Mouse (Mus musculus): Measurements from ENCODE around the gene Atp2c2.
A peak's percentile ranks its signal among the peaks of the same experiment; 100 is the strongest.

The Atp2c2 gene

GRCm38 (mm10) chr8:119742409-119742808 lies 42.6 kb downstream of the Atp2c2 start:
- no peak for DNase-seq (ENCODE audit: low read depth, low spot score)

- DNase-seq (ENCODE audit: low read depth, low spot score): peak; percentile 46
Observed at GRCm38 (mm10) chr8:119743291-119744026, 43.6 kb downstream of the Atp2c2 start.

GRCm38 (mm10) chr8:119744604-119745003 lies 44.8 kb downstream of the Atp2c2 start:
- no peak for DNase-seq (ENCODE audit: low read depth, low spot score)

GRCm38 (mm10) chr8:119755238-119756146 lies 55.7 kb downstream of the Atp2c2 start:
- DNase-seq (ENCODE audit: low read depth, low spot score): peak; percentile 36

- no peak for DNase-seq (ENCODE audit: low read depth, low spot score)
Observed at GRCm38 (mm10) chr8:119756147-119756461, 56.3 kb downstream of the Atp2c2 start.

GRCm38 (mm10) chr8:119756538-119756937 lies 56.7 kb downstream of the Atp2c2 start:
- no peak for DNase-seq (ENCODE audit: low read depth, low spot score)

- DNase-seq (ENCODE audit: low read depth, low spot score): no peak
Observed at GRCm38 (mm10) chr8:119761692-119762091, 61.9 kb downstream of the Atp2c2 start.

GRCm38 (mm10) chr8:119762226-119763220 lies 62.7 kb downstream of the Atp2c2 start:
- DNase-seq (ENCODE audit: low read depth, low spot score): no peak

DNA sequence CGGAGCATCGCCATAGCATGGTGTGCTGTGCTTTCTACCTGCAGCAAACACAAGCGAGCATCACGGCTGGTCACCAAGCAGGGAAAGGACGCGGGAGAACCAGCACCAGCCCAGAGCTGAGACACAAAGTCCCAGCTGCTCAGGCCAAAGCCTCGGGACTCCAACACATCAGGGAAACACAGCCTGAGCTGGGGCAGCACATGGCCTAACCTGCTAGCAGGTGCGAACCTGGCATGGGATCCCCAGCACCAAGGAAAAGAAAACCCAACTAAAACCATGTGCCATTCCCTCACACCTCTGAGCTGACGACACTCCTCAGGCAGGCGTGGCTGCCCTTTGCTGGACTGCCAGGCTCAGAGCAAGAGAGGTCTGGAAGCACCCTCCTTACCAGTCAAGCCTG lies 65.5 kb downstream of the Atp2c2 start:
- no peak for DNase-seq (ENCODE audit: low read depth, low spot score)

DNA sequence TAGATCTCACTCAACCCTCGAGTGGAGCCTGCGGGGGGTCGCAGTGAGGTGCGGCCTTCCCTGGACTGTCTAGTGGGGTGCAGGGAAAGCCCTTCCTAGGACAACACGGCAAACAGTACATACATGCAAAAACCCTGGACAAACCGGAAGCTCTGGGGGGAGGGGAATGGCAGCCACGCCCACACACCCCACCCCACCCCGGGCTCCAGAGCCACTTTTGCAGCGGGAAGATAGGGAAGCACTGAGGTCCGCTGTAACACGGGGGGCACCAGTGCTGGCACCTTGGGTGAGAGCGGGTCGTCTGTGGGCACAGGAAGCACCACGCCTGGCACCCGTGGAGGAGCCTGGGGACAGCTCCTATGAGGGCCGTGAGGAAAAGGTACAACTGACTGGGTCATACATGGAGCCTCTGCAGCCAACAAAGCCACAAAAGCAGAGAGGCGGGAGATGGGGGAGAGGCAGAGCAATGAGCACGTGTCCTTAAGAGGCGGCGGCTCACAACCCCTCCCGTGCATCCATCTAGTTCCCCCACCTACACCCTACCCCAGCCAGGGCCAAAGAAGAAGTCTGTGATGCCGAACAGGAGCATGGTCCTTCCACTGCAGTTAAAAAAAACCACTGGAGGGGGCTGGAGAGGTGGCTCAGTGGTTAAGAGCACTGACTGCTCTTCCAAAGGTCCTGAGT lies 66.1 kb downstream of the Atp2c2 start:
- no peak for DNase-seq (ENCODE audit: low read depth, low spot score)

DNA sequence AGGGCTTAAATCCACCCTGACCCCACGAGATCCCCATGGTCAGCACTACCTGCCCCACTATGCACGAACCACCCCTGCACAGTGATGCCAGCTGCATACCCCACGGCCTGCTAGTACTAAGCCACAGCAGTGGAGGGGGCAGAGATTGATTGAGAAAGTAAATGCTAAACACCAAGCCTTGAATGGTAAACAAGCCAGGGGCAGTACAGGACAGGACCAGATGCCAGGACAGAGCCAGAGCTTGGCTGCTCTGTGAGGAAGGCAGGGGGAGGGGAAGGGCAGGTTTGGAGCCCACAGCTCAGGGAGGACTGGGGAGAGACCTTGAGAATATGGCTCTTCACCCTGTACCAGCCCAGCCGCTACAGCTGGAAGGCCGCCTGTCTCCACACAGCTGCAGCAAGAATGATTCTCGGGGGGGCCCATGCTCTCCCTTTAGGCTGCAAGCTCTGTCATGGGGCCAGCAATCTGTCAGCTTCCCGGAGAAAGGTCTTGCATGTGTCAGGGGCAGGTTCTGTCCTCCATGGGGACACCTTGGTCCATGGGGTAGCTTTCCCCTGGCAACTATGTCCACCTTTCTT lies 76.9 kb downstream of the Atp2c2 start:
- no peak for DNase-seq (ENCODE audit: low read depth, low spot score)

DNA sequence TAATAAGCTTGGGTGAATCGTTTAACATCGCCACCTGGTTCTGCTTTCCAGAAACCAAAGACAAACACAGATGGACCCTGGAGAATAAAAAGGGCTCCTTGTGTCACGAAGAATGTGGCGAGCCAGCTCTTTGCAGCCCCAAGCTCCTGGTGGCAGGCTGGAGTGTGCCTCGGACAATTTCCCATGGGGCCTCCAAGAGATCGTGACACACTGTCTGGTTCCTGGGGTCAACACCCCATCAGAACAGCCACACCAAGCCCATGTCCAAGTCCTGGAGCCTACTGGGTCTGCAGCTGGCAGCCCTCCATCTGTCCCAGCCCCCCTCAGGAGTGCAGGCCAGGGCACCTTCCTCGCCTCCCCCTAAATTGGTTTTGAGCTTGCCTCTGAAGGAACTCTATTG lies 78.0 kb downstream of the Atp2c2 start:
- no peak for DNase-seq (ENCODE audit: low read depth, low spot score)

DNA sequence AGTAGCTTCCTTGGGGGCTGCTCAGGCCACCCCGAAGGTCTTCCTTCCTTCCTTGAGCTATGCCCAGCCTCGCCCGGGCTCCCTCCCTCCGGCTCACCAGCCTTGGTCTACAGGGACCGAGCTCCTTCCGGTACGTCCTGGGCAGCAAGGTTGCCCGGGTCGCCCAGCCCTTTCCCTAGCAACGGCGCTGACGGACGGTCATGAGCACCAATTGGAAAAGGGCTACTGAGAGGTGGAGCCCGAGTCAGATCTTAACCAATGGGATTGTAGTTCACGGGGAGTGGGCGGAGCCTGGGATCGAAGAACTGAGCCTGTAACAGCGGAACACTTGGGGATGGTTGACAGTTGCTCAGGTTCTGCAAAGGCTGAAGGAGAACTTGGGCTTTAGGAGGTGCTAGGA lies 78.5 kb downstream of the Atp2c2 start, which contains the start of gene Tldc1:
Gene Tldc1, minus strand, starts transcription at position 154 of the 400 bp plus-strand sequence.
- DNase-seq (ENCODE audit: low read depth, low spot score): peak; percentile 97

DNA sequence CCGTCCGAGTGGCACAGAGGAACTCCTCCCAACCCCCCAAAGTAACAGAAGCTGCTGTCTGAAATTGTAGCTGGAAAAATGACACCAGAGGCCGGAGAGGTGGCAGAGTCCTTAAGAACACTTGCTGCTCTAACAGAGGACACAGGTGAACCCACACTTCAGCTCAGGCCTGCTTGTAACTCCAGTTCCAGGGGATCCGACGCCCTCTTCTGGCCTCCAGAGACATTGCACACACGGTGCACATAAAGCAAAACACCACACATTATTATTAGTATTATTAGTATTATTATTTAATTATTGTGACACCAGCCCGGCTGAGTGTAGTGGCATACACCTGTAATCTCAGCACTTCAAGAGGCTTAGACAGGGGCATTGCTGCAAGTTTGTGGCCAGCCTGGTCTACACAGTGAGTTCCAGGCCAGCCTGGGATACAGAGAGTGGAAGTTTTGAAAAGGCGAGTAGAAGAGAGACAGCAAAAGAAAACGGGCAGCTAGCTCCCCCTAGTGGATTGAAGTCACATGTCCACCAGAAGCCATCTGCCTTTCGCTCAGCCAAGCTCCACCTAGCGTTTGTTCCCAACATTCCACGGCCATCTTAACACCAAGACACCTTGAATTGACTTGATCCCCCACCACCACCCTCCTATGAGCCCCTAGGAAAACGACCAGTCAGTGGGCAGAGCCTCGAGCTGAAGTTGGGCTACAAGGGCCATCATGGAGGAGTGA lies 79.4 kb downstream of the Atp2c2 start:
- peak; percentile 87 for DNase-seq (ENCODE audit: low read depth, low spot score)

DNA sequence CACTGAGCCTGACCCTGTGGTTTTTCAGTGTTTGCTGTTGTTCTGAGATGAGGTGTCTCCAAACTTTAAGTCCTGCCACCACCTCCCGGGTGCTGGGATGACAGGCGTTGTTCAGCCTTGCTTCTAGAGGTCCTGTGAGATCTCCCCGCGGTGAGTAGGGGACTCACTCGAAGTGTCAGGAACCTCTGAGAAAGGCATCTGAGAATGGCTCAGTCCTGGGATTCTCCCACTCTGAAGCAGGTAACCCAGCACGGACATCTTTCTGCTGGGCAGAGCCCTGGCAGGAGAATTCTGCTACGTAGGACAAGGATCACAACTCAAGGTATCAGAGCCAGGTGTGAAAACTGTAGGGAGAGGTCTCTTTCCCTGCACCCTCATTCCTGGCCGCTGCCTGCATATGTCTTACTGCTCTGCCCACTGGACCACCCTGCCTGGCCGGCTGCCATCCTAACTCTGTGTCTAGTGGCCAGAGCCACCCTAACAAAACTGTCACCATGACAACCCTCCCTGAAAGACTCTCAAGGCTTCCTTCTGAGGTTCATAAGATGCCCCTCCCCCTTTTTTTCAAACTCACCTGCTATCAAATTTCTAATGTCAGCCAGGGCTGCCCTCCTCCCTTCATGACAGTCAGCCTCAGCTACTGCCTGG lies 80.7 kb downstream of the Atp2c2 start:
- no peak for DNase-seq (ENCODE audit: low read depth, low spot score)

DNA sequence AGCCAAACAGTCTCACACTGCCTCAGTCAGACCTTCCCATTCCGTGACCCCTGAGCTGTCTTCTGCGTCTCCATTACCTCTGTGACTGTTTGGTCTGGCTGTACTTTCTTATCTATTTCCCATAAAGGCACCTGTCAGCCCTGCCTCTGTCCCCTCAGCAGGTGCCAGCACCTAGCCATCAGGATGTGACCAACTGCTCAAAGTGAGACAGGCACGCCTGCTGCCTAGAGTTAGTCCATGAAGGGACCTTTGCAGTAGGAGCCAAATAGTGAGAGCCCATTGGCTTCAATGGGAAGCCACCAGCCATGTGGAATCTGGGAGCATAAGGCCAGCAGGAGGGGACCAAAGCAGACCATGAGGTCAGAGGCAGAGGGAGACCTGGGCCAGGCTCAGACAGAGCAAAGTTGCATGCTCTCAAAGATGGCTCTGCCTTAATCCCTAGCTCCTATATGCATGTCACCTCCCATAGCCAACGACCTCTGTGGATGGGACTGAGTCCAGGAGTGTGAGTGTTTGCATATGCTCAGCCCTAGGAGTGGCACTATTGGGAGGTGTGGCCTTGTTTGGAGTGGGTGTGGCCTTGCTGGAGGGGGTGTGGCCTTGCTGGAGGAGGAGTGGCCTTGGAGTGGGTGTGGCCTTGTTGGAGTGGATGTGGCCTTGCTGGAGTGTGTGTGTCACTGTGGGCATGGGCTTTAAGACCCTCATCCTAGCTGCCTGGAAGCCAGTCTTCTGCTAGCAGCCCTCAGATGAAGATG lies 81.5 kb downstream of the Atp2c2 start:
- peak; percentile 60 for DNase-seq (ENCODE audit: low read depth, low spot score)

GRCm38 (mm10) chr8:119782715-119783114 lies 82.9 kb downstream of the Atp2c2 start:
- peak; percentile 86 for DNase-seq (ENCODE audit: low read depth, low spot score)

- no peak for DNase-seq (ENCODE audit: low read depth, low spot score)
Observed at GRCm38 (mm10) chr8:119783579-119783978, 83.8 kb downstream of the Atp2c2 start.

DNA sequence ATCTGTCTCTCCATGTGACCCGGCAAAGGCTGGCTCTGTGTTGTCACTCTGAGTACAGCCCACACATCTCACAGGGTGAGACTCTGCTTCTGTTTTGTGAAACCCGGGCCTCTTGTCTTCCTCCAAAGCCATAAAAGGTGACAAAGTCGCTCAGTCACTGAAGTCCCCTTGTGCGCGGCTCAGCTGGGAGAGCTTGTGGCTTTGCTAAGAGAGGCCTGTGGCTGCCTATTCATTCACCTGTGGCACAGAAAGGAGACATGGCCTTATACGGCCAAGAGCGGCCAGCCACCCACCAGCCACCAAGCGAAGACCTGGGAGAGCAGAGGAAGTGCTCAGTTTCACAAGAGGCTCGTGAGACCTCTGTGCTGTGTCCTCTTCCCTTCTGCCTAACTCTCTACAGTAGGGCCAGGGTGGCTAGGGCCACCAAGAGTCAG lies 84.3 kb downstream of the Atp2c2 start:
- DNase-seq (ENCODE audit: low read depth, low spot score): peak; percentile 84

Measured in CD4-positive helper T cell, adult 2 months (primary cell).